1 mouse cellular context compared by ENCODE assay signal in the genomic region with DNA sequence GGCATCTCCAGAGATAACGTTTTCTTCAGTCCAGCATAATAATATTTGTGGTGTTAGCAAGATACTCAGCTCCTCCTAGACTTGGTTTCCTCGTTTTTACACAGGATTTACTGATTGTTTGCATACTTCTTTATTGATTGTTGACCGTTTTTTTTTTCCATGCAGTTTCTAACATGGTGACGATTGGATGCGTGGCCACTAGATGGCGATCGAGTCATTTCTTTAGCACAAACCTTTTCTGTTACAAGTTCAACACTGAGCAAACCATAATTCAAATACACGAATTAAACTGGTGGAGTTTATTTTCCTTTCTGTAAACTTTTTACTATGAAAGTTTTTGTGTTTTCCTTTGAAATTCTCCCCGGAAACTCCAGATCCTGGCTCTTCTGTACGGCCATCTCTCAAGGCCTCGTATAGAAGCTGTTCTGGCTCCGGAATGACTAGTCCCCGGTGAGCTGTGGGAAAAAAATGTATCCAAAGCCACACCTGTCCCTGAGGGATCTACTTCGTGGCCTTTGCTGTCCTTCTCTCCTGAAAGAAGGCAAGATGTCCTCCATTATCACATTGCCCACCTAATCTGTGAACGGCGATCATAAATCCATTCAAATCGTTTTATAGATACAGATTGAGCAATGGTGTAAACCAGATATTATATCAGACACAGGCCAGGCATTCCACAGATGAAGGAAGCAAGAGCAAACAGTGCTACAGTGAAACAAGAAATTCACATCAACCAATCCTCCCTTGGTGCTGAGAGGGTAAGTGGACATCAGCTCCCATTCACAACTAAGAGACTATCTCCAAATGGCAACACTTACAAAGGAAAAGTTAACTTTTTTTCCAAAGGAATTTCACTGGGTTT.
TF ChIP-seq lines count a peak whose summit lies in the region.

No protein-coding gene starts in this region.

TF ChIP-seq in myocyte, 11 proteins besides CTCF, POLR2A, EP300 and RAD21 (continued from another document):
- no peak for TF ChIP-seq E2F4 (IDR thresholded peaks at IDR 0.05; ENCODE audit: insufficient read depth)
- TF ChIP-seq CEBPB (IDR thresholded peaks at IDR 0.05; ENCODE audit: insufficient read depth, poor library complexity, severe bottlenecking): no peak
